Mouse (Mus musculus): ENCODE data around the gene Ehd1.

GRCm38 (mm10) chr19:6341453-6342077 is 65.0 kb downstream of the Ehd1 start:
- TF ChIP-seq CTCF (IDR thresholded peaks at IDR 0.05; ENCODE audit: low read depth) (no peak), EP300 (optimal IDR thresholded peaks at IDR 0.05) (no peak)
